Mouse (Mus musculus): ENCODE data around the gene Zfand3. TPM values are rescaled to one million over a fixed set of nuclear protein-coding genes. Genes with fewer than 3 reads are reported as not detected.

Zfand3 gene
- total and polyA plus RNA-seq, 2 experiments: 46.7 to 63.3 TPM

- no peak for TF ChIP-seq CTCF (IDR thresholded peaks at IDR 0.05; ENCODE audit: low read depth, low read length)
- no peak for TF ChIP-seq POLR2A (IDR thresholded peaks at IDR 0.05; ENCODE audit: extremely low read depth, insufficient read depth, low read length)
- no peak overlapping the region for H3K27ac ChIP-seq (replicated peaks; ENCODE audit: insufficient read depth, low read depth, low read length)
- no peak overlapping the region for H3K9ac ChIP-seq (ENCODE audit: low read depth, low read length)
- no peak overlapping the region for H3K4me3 ChIP-seq (ENCODE audit: insufficient read depth, low read depth, low read length)
- DNase-seq (ENCODE audit: extremely low read depth, low read depth, low spot score): no peak
- H3K4me1 ChIP-seq (ENCODE audit: control insufficient read depth, insufficient read depth, low read length): no peaks in the 10 kb centered on the region
- no peaks in the 10 kb centered on the region for H3K27me3 ChIP-seq (ENCODE audit: control insufficient read depth, insufficient read depth, low read length)
- no peaks in the 10 kb centered on the region for H3K79me2 ChIP-seq (ENCODE audit: control insufficient read depth, insufficient read depth, low read length)
- 91% methylated on average over 10 of the region's 10 CpGs for WGBS
- no peaks in the 10 kb centered on the region for H3K36me3 ChIP-seq (ENCODE audit: control insufficient read depth, insufficient read depth, low read length)
Observed at GRCm38 (mm10) chr17:30228439-30229215, 224.1 kb downstream of the Zfand3 start.

GRCm38 (mm10) chr17:30230428-30230827 is 225.9 kb downstream of the Zfand3 start:
- no peak overlapping the region for H3K4me3 ChIP-seq (ENCODE audit: insufficient read depth, low read depth, low read length)

GRCm38 (mm10) chr17:30231483-30231882 is 226.9 kb downstream of the Zfand3 start:
- Histone ChIP-seq H3K79me2 (ENCODE audit: control insufficient read depth, insufficient read depth, low read length) (no peaks in the 10 kb centered on the region), H3K27ac (replicated peaks; ENCODE audit: insufficient read depth, low read depth, low read length) (no peak overlapping the region), H3K27me3 (ENCODE audit: control insufficient read depth, insufficient read depth, low read length) (no peaks in the 10 kb centered on the region), H3K9ac (ENCODE audit: low read depth, low read length) (no peak overlapping the region), H3K4me3 (ENCODE audit: insufficient read depth, low read depth, low read length) (no peak overlapping the region), H3K4me1 (ENCODE audit: control insufficient read depth, insufficient read depth, low read length) (no peaks in the 10 kb centered on the region), H3K36me3 (ENCODE audit: control insufficient read depth, insufficient read depth, low read length) (no peaks in the 10 kb centered on the region)
- WGBS: 100% methylated on average over 1 of the region's 1 CpGs
- TF ChIP-seq CTCF (IDR thresholded peaks at IDR 0.05; ENCODE audit: low read depth, low read length): no peak
- no peak for TF ChIP-seq POLR2A (IDR thresholded peaks at IDR 0.05; ENCODE audit: extremely low read depth, insufficient read depth, low read length)
- no peak for DNase-seq (ENCODE audit: extremely low read depth, low read depth, low spot score)

More at GRCm38 (mm10) chr17:30230428-30230827, 225.9 kb downstream of the Zfand3 start:
- no peaks in the 10 kb centered on the region for H3K36me3 ChIP-seq (ENCODE audit: control insufficient read depth, insufficient read depth, low read length)
- no peaks in the 10 kb centered on the region for H3K27me3 ChIP-seq (ENCODE audit: control insufficient read depth, insufficient read depth, low read length)
- no peak for DNase-seq (ENCODE audit: extremely low read depth, low read depth, low spot score)
- no peak for TF ChIP-seq POLR2A (IDR thresholded peaks at IDR 0.05; ENCODE audit: extremely low read depth, insufficient read depth, low read length)
- no peaks in the 10 kb centered on the region for H3K4me1 ChIP-seq (ENCODE audit: control insufficient read depth, insufficient read depth, low read length)
- no peak overlapping the region for H3K9ac ChIP-seq (ENCODE audit: low read depth, low read length)
- H3K79me2 ChIP-seq (ENCODE audit: control insufficient read depth, insufficient read depth, low read length): no peaks in the 10 kb centered on the region
- H3K27ac ChIP-seq (replicated peaks; ENCODE audit: insufficient read depth, low read depth, low read length): no peak overlapping the region
- WGBS: 90% methylated on average over 4 of the region's 4 CpGs

- no peaks in the 10 kb centered on the region for H3K79me2 ChIP-seq (ENCODE audit: control insufficient read depth, insufficient read depth, low read length)
- no peak for TF ChIP-seq POLR2A (IDR thresholded peaks at IDR 0.05; ENCODE audit: extremely low read depth, insufficient read depth, low read length)
- no peak for TF ChIP-seq CTCF (IDR thresholded peaks at IDR 0.05; ENCODE audit: low read depth, low read length)
- no peak overlapping the region for H3K4me3 ChIP-seq (ENCODE audit: insufficient read depth, low read depth, low read length)
- no peak overlapping the region for H3K9ac ChIP-seq (ENCODE audit: low read depth, low read length)
- WGBS: 80% methylated on average over 4 of the region's 4 CpGs
- no peaks in the 10 kb centered on the region for H3K27me3 ChIP-seq (ENCODE audit: control insufficient read depth, insufficient read depth, low read length)
- no peaks in the 10 kb centered on the region for H3K4me1 ChIP-seq (ENCODE audit: control insufficient read depth, insufficient read depth, low read length)
- DNase-seq (ENCODE audit: extremely low read depth, low read depth, low spot score): no peak
- H3K27ac ChIP-seq (replicated peaks; ENCODE audit: insufficient read depth, low read depth, low read length): no peak overlapping the region
- no peaks in the 10 kb centered on the region for H3K36me3 ChIP-seq (ENCODE audit: control insufficient read depth, insufficient read depth, low read length)
Observed at GRCm38 (mm10) chr17:30232698-30233097, 228.2 kb downstream of the Zfand3 start.

- Histone ChIP-seq H3K9ac (ENCODE audit: low read depth, low read length) (no peak overlapping the region), H3K4me1 (ENCODE audit: control insufficient read depth, insufficient read depth, low read length) (no peaks in the 10 kb centered on the region), H3K4me3 (ENCODE audit: insufficient read depth, low read depth, low read length) (no peak overlapping the region), H3K79me2 (ENCODE audit: control insufficient read depth, insufficient read depth, low read length) (no peaks in the 10 kb centered on the region), H3K27me3 (ENCODE audit: control insufficient read depth, insufficient read depth, low read length) (no peaks in the 10 kb centered on the region), H3K27ac (replicated peaks; ENCODE audit: insufficient read depth, low read depth, low read length) (no peak overlapping the region), H3K36me3 (ENCODE audit: control insufficient read depth, insufficient read depth, low read length) (no peaks in the 10 kb centered on the region)
- no peak for TF ChIP-seq CTCF (IDR thresholded peaks at IDR 0.05; ENCODE audit: low read depth, low read length)
- no peak for TF ChIP-seq POLR2A (IDR thresholded peaks at IDR 0.05; ENCODE audit: extremely low read depth, insufficient read depth, low read length)
- WGBS: 76% methylated on average over 4 of the region's 4 CpGs
- no peak for DNase-seq (ENCODE audit: extremely low read depth, low read depth, low spot score)
Observed at GRCm38 (mm10) chr17:30235380-30235779, 230.8 kb downstream of the Zfand3 start.

- TF ChIP-seq POLR2A (IDR thresholded peaks at IDR 0.05; ENCODE audit: extremely low read depth, insufficient read depth, low read length) (no peak), CTCF (IDR thresholded peaks at IDR 0.05; ENCODE audit: low read depth, low read length) (no peak)
- Histone ChIP-seq H3K9ac (ENCODE audit: low read depth, low read length) (no peak overlapping the region), H3K4me1 (ENCODE audit: control insufficient read depth, insufficient read depth, low read length) (no peaks in the 10 kb centered on the region), H3K27me3 (ENCODE audit: control insufficient read depth, insufficient read depth, low read length) (no peaks in the 10 kb centered on the region), H3K27ac (replicated peaks; ENCODE audit: insufficient read depth, low read depth, low read length) (no peak overlapping the region), H3K36me3 (ENCODE audit: control insufficient read depth, insufficient read depth, low read length) (no peaks in the 10 kb centered on the region), H3K4me3 (ENCODE audit: insufficient read depth, low read depth, low read length) (no peak overlapping the region), H3K79me2 (ENCODE audit: control insufficient read depth, insufficient read depth, low read length) (no peaks in the 10 kb centered on the region)
- no peak for DNase-seq (ENCODE audit: extremely low read depth, low read depth, low spot score)
- 87% methylated on average over 6 of the region's 6 CpGs for WGBS
Observed at GRCm38 (mm10) chr17:30236611-30237010, 232.1 kb downstream of the Zfand3 start.
